Mouse (Mus musculus): Measurements from ENCODE around the gene Gramd1a. TPM values are rescaled to one million over a fixed set of nuclear protein-coding genes. Genes with fewer than 3 reads are reported as not detected.

Gene Gramd1a
- polyA plus RNA-seq, 1 experiment from 2014 or later = 97.4 TPM

- peaks cover 12% of the 10 kb centered on the region for H3K4me1 ChIP-seq
- H3K9me3 ChIP-seq = no peaks in the 10 kb centered on the region
- H3K4me2 ChIP-seq (replicated peaks) = 0 out of 2 replicates have a peak overlapping the region, but pooled peaks have one; percentile 10
- H3K4me3 ChIP-seq = no peak overlapping the region
- H3K36me3 ChIP-seq = no peaks in the 10 kb centered on the region
- ATAC-seq (ENCODE audit: insufficient number of reproducible peaks, insufficient read depth, low FRiP score, low TSS enrichment) = no peak
- 0 out of 2 replicates have a peak, but pooled peaks cover 3% of the 10 kb centered on the region for H3K27me3 ChIP-seq
- no peak overlapping the region for H3K27ac ChIP-seq
- no peak overlapping the region for H3K9ac ChIP-seq
- WGBS = 44% methylated on average over 16 of the region's 16 CpGs
Observed at GRCm38 (mm10) chr7:31116721-31117145, 39.0 kb downstream of the Gramd1a start.

- no peak overlapping the region for H3K27ac ChIP-seq
- H3K9ac ChIP-seq = no peak overlapping the region
- peak overlapping the region; percentile 26; the same call in 1 of the 2 replicates for H3K4me2 ChIP-seq (replicated peaks)
- 0 out of 2 replicates have a peak, but pooled peaks cover 3% of the 10 kb centered on the region for H3K27me3 ChIP-seq
- H3K4me3 ChIP-seq = no peak overlapping the region
- H3K36me3 ChIP-seq = no peaks in the 10 kb centered on the region
- 0 out of 2 replicates have a peak, but pooled peaks have one; percentile 12 for ATAC-seq (ENCODE audit: insufficient number of reproducible peaks, insufficient read depth, low FRiP score, low TSS enrichment)
- no peaks in the 10 kb centered on the region for H3K9me3 ChIP-seq
- peaks cover 12% of the 10 kb centered on the region for H3K4me1 ChIP-seq
- 17% methylated on average over 17 of the region's 17 CpGs for whole genome bisulfite sequencing
Observed at GRCm38 (mm10) chr7:31115587-31116043, 40.1 kb downstream of the Gramd1a start.

GRCm38 (mm10) chr7:31115182-31115581 is 40.5 kb downstream of the Gramd1a start, which contains the start of gene Hpn:
Gene Hpn (minus strand): TSS chr7:31115290.
- Histone ChIP-seq H3K36me3 (no peaks in the 10 kb centered on the region), H3K4me3 (no peak within 1 kb of the TSS), H3K4me1 (peaks cover 12% of the 10 kb centered on the region), H3K4me2 (replicated peaks) (peak within 1 kb of the TSS; percentile 26), H3K9me3 (no peaks in the 10 kb centered on the region), H3K27ac (no peak within 1 kb of the TSS), H3K9ac (no peak within 1 kb of the TSS), H3K27me3 (0 out of 2 replicates have a peak, but pooled peaks cover 3% of the 10 kb centered on the region)
- WGBS = 14% methylated on average over 15 of the region's 15 CpGs
- 0 out of 2 replicates have a peak, but pooled peaks have one; percentile 12 for ATAC-seq (ENCODE audit: insufficient number of reproducible peaks, insufficient read depth, low FRiP score, low TSS enrichment)

GRCm38 (mm10) chr7:31114646-31115045 is 41.0 kb downstream of the Gramd1a start:
- peak overlapping the region; percentile 26 for H3K4me2 ChIP-seq (replicated peaks)
- ATAC-seq (ENCODE audit: insufficient number of reproducible peaks, insufficient read depth, low FRiP score, low TSS enrichment) = 0 out of 2 replicates have a peak, but pooled peaks have one; percentile 11
- no peak overlapping the region for H3K27ac ChIP-seq
- no peak overlapping the region for H3K9ac ChIP-seq
- 0 out of 2 replicates have a peak, but pooled peaks cover 3% of the 10 kb centered on the region for H3K27me3 ChIP-seq
- WGBS = 49% methylated on average over 10 of the region's 10 CpGs
- H3K4me3 ChIP-seq = no peak overlapping the region
- H3K9me3 ChIP-seq = no peaks in the 10 kb centered on the region
- H3K36me3 ChIP-seq = no peaks in the 10 kb centered on the region
- peaks cover 12% of the 10 kb centered on the region for H3K4me1 ChIP-seq

- peaks cover 12% of the 10 kb centered on the region for H3K4me1 ChIP-seq
- no peak overlapping the region for H3K27ac ChIP-seq
- H3K27me3 ChIP-seq = 0 out of 2 replicates have a peak, but pooled peaks cover 3% of the 10 kb centered on the region
- H3K4me2 ChIP-seq (replicated peaks) = no peak overlapping the region
- no peaks in the 10 kb centered on the region for H3K9me3 ChIP-seq
- no peaks in the 10 kb centered on the region for H3K36me3 ChIP-seq
- ATAC-seq (ENCODE audit: insufficient number of reproducible peaks, insufficient read depth, low FRiP score, low TSS enrichment) = no peak
- H3K4me3 ChIP-seq = no peak overlapping the region
- no peak overlapping the region for H3K9ac ChIP-seq
- 75% methylated on average over 6 of the region's 6 CpGs for WGBS
Observed at GRCm38 (mm10) chr7:31113800-31114199, 41.9 kb downstream of the Gramd1a start.

- Histone ChIP-seq H3K27me3 (0 out of 2 replicates have a peak, but pooled peaks cover 3% of the 10 kb centered on the region), H3K36me3 (no peaks in the 10 kb centered on the region), H3K27ac (no peak overlapping the region), H3K4me1 (peaks cover 12% of the 10 kb centered on the region), H3K4me2 (replicated peaks) (no peak overlapping the region), H3K4me3 (no peak overlapping the region), H3K9ac (no peak overlapping the region), H3K9me3 (no peaks in the 10 kb centered on the region)
- 46% methylated on average over 4 of the region's 4 CpGs for WGBS
- ATAC-seq (ENCODE audit: insufficient number of reproducible peaks, insufficient read depth, low FRiP score, low TSS enrichment) = no peak
Observed at GRCm38 (mm10) chr7:31112036-31112435, 43.7 kb downstream of the Gramd1a start.

GRCm38 (mm10) chr7:31110861-31111385 is 44.8 kb downstream of the Gramd1a start:
- Histone ChIP-seq H3K27me3 (0 out of 2 replicates have a peak, but pooled peaks cover 3% of the 10 kb centered on the region), H3K4me2 (replicated peaks) (no peak overlapping the region), H3K4me3 (no peak overlapping the region), H3K4me1 (peaks cover 9% of the 10 kb centered on the region), H3K36me3 (no peaks in the 10 kb centered on the region), H3K9me3 (no peaks in the 10 kb centered on the region), H3K9ac (no peak overlapping the region), H3K27ac (no peak overlapping the region)
- WGBS = 80% methylated on average over 15 of the region's 15 CpGs
- no peak for ATAC-seq (ENCODE audit: insufficient number of reproducible peaks, insufficient read depth, low FRiP score, low TSS enrichment)

- Histone ChIP-seq H3K4me3 (no peak overlapping the region), H3K9me3 (no peaks in the 10 kb centered on the region), H3K4me1 (no peaks in the 10 kb centered on the region; the same call in 1 of the 2 replicates), H3K36me3 (no peaks in the 10 kb centered on the region), H3K9ac (no peak overlapping the region), H3K27ac (no peak overlapping the region), H3K4me2 (replicated peaks) (no peak overlapping the region), H3K27me3 (no peaks in the 10 kb centered on the region)
- no peak for ATAC-seq (ENCODE audit: insufficient number of reproducible peaks, insufficient read depth, low FRiP score, low TSS enrichment)
- WGBS = 82% methylated on average over 5 of the region's 5 CpGs
Observed at GRCm38 (mm10) chr7:31109796-31110195, 45.9 kb downstream of the Gramd1a start.

GRCm38 (mm10) chr7:31109091-31109490 is 46.6 kb downstream of the Gramd1a start:
- Histone ChIP-seq H3K27ac (no peak overlapping the region), H3K27me3 (no peaks in the 10 kb centered on the region), H3K4me3 (no peak overlapping the region), H3K4me1 (no peaks in the 10 kb centered on the region; the same call in 1 of the 2 replicates), H3K9ac (no peak overlapping the region), H3K9me3 (no peaks in the 10 kb centered on the region), H3K36me3 (no peaks in the 10 kb centered on the region), H3K4me2 (replicated peaks) (no peak overlapping the region)
- no peak for ATAC-seq (ENCODE audit: insufficient number of reproducible peaks, insufficient read depth, low FRiP score, low TSS enrichment)
- WGBS = 44% methylated on average over 7 of the region's 7 CpGs

GRCm38 (mm10) chr7:31107781-31108180 is 47.9 kb downstream of the Gramd1a start:
- H3K9ac ChIP-seq = no peak overlapping the region
- H3K4me1 ChIP-seq = no peaks in the 10 kb centered on the region; the same call in 1 of the 2 replicates
- no peak overlapping the region for H3K4me2 ChIP-seq (replicated peaks)
- ATAC-seq (ENCODE audit: insufficient number of reproducible peaks, insufficient read depth, low FRiP score, low TSS enrichment) = no peak
- H3K36me3 ChIP-seq = no peaks in the 10 kb centered on the region
- H3K27me3 ChIP-seq = peaks cover 5% of the 10 kb centered on the region
- H3K9me3 ChIP-seq = no peaks in the 10 kb centered on the region
- no peak overlapping the region for H3K4me3 ChIP-seq
- H3K27ac ChIP-seq = no peak overlapping the region
- WGBS = 84% methylated on average over 11 of the region's 11 CpGs

GRCm38 (mm10) chr7:31106166-31106565 is 49.5 kb downstream of the Gramd1a start:
- no peak for ATAC-seq (ENCODE audit: insufficient number of reproducible peaks, insufficient read depth, low FRiP score, low TSS enrichment)
- Histone ChIP-seq H3K27me3 (peaks cover 5% of the 10 kb centered on the region), H3K36me3 (no peaks in the 10 kb centered on the region), H3K9ac (no peak overlapping the region), H3K9me3 (no peaks in the 10 kb centered on the region), H3K4me2 (replicated peaks) (no peak overlapping the region), H3K27ac (no peak overlapping the region), H3K4me3 (no peak overlapping the region), H3K4me1 (no peaks in the 10 kb centered on the region; the same call in 1 of the 2 replicates)
- 63% methylated on average over 3 of the region's 3 CpGs for WGBS

All from embryonic facial prominence, embryonic 12.5 days (tissue).